Mouse (Mus musculus) stomach, postnatal 0 days (tissue): ENCODE results near the gene Kat5. TPM values are rescaled to one million over a fixed set of nuclear protein-coding genes. Genes with fewer than 3 reads are reported as not detected.
A peak's percentile ranks its signal among the peaks of the same experiment; 100 is the strongest.

Experiments used
- ATAC-seq: fragments of 200-750 bp; cut with Nextera tagmentation; 2 replicates; pipeline ENCODE4 v1.8.0; 2017; ENCODE audit not compliant: low FRiP score, low TSS enrichment
- DNase-seq: peaks from one replicate; pipeline ENCODE4 v3.0.0-alpha.2; 2016; ENCODE audit warnings: low spot score
- H3K27ac ChIP-seq: fragments of 300-500 bp; sonication (generic); replicated peaks from 2 replicates; pipeline ENCODE4 v1.5.1; 2014; ENCODE audit warnings: mild to moderate bottlenecking, control low read depth
- H3K27me3 ChIP-seq: fragments of 300-500 bp; sonication (generic); 2 replicates; pipeline ENCODE4 v1.6.1; 2014; ENCODE audit warnings: low read length; ENCODE audit not compliant: control insufficient read depth, insufficient read depth
- H3K36me3 ChIP-seq: fragments of 300-500 bp; sonication (generic); 2 replicates; pipeline ENCODE4 v1.6.1; 2014; ENCODE audit warnings: low read length, mixed read lengths; ENCODE audit not compliant: control insufficient read depth, insufficient read depth
- H3K4me1 ChIP-seq: fragments of 300-500 bp; sonication (generic); replicated peaks from 2 replicates; pipeline ENCODE4 v1.6.1; 2014; ENCODE audit warnings: antibody characterized with exemption; ENCODE audit not compliant: control insufficient read depth, insufficient read depth
- H3K4me2 ChIP-seq: fragments of 300-500 bp; sonication (generic); replicated peaks from 2 replicates; pipeline ENCODE4 v1.6.1; 2014; ENCODE audit warnings: low read depth, mild to moderate bottlenecking, control low read depth, moderate library complexity
- H3K4me3 ChIP-seq: fragments of 300-500 bp; sonication (generic); 2 replicates; pipeline ENCODE4 v1.5.1; 2014; ENCODE audit warnings: low read depth, low read length, control low read depth
- H3K9ac ChIP-seq: fragments of 300-500 bp; sonication (generic); 2 replicates; pipeline ENCODE4 v1.6.1; 2014; ENCODE audit warnings: mild to moderate bottlenecking, low read length, control low read depth, mixed read lengths
- H3K9me3 ChIP-seq: fragments of 300-500 bp; sonication (generic); 2 replicates; pipeline ENCODE4 v1.6.1; 2016; ENCODE audit warnings: low read length; ENCODE audit not compliant: control insufficient read depth
- CTCF ChIP-seq: IDR thresholded peaks from 2 replicates; pipeline ENCODE4 v1.5.1; 2016; ENCODE audit warnings: antibody characterized with exemption, low read depth, mild to moderate bottlenecking, moderate library complexity
- EP300 ChIP-seq: optimal IDR thresholded peaks from 2 replicates; pipeline ENCODE3; 2016; ENCODE audit warnings: antibody characterized with exemption
- WGBS: fragments of 180-500 bp; shearing (Covaris S2); extraction: QIAGEN DNeasy Blood & Tissue Kit; methylation state at CpG from one replicate; pipeline ENCODE4 v1.1.7; 2014; 5-methylcytosine and 5-hydroxymethylcytosine counted together
- polyA plus RNA-seq: library from polyadenylated mRNA; unstranded; fragments of >200 nt; fragmentation: Nextera tagmentation; extraction: Ambion mirVana; gene quantifications from 2 replicates; pipeline ENCODE4 v1.2.1, GENCODE M21; 2015

Gene Kat5
- polyA plus RNA-seq, 1 experiment from 2014 or later, result 31.8 TPM

GRCm38 (mm10) chr19:5641021-5641420 is 31.0 kb upstream of the Kat5 start:
- no peak for TF ChIP-seq EP300
- no peak for TF ChIP-seq CTCF
- Histone ChIP-seq H3K4me1 (peaks cover 5% of the 10 kb centered on the region), H3K9ac (no peak overlapping the region), H3K4me3 (no peak overlapping the region), H3K27me3 (no peaks in the 10 kb centered on the region), H3K36me3 (peaks cover 45% of the 10 kb centered on the region), H3K27ac (no peak overlapping the region), H3K4me2 (no peak overlapping the region), H3K9me3 (no peaks in the 10 kb centered on the region)
- ATAC-seq (no peak), DNase-seq (no peak)
- 82% methylated on average over 15 of the region's 17 CpGs for WGBS

- Histone ChIP-seq H3K27ac (no peak overlapping the region), H3K4me3 (no peak overlapping the region), H3K9ac (no peak overlapping the region), H3K4me2 (no peak overlapping the region), H3K36me3 (peaks cover 38% of the 10 kb centered on the region), H3K27me3 (no peaks in the 10 kb centered on the region), H3K9me3 (no peaks in the 10 kb centered on the region), H3K4me1 (peaks cover 5% of the 10 kb centered on the region)
- TF ChIP-seq EP300, result no peak
- no peak for TF ChIP-seq CTCF
- DNase-seq (no peak), ATAC-seq (no peak)
- 61% methylated on average over 9 of the region's 9 CpGs for WGBS
Observed at GRCm38 (mm10) chr19:5640339-5640738, 30.3 kb upstream of the Kat5 start.

- no peaks in the 10 kb centered on the region for H3K9me3 ChIP-seq
- H3K9ac ChIP-seq, result peak overlapping the region; percentile 93
- peaks cover 5% of the 10 kb centered on the region for H3K4me1 ChIP-seq
- H3K36me3 ChIP-seq, result peaks cover 35% of the 10 kb centered on the region
- H3K4me2 ChIP-seq, result peak overlapping the region; percentile 94
- DNase-seq (no peak), ATAC-seq (no peak)
- H3K27ac ChIP-seq, result peak overlapping the region; percentile 96; the same call in 1 of the 2 replicates
- no peaks in the 10 kb centered on the region for H3K27me3 ChIP-seq
- TF ChIP-seq EP300 (no peak), CTCF (no peak)
- WGBS, result 85% methylated on average over 18 of the region's 18 CpGs
- peak overlapping the region; percentile 85 for H3K4me3 ChIP-seq
Observed at GRCm38 (mm10) chr19:5638416-5639005, 28.5 kb upstream of the Kat5 start.

GRCm38 (mm10) chr19:5637069-5638047 is 27.3 kb upstream of the Kat5 start, which contains the start of gene Rela:
Gene Rela (plus strand): TSS chr19:5637483.
- under 1% methylated on average over 89 of the region's 109 CpGs for WGBS
- DNase-seq (peak; percentile 93), ATAC-seq (peak; percentile 87)
- Histone ChIP-seq H3K9me3 (no peaks in the 10 kb centered on the region), H3K9ac (peak within 1 kb of the TSS; percentile 93), H3K4me1 (peaks cover 5% of the 10 kb centered on the region), H3K4me2 (peak within 1 kb of the TSS; percentile 94), H3K4me3 (peak within 1 kb of the TSS; percentile 85), H3K27ac (peak within 1 kb of the TSS; percentile 96), H3K36me3 (peaks cover 28% of the 10 kb centered on the region), H3K27me3 (no peaks in the 10 kb centered on the region)
- peak; percentile 9; the same call in 1 of the 2 replicates for TF ChIP-seq CTCF
- TF ChIP-seq EP300, result no peak

- DNase-seq (no peak), ATAC-seq (no peak)
- 30% methylated on average over 12 of the region's 12 CpGs for WGBS
- H3K4me1 ChIP-seq, result peaks cover 5% of the 10 kb centered on the region
- H3K9me3 ChIP-seq, result no peaks in the 10 kb centered on the region
- H3K9ac ChIP-seq, result peak overlapping the region; percentile 93
- peaks cover 21% of the 10 kb centered on the region for H3K36me3 ChIP-seq
- H3K27me3 ChIP-seq, result no peaks in the 10 kb centered on the region
- H3K27ac ChIP-seq, result peak overlapping the region; percentile 96
- TF ChIP-seq CTCF (no peak), EP300 (no peak)
- H3K4me3 ChIP-seq, result peak overlapping the region; percentile 85
- H3K4me2 ChIP-seq, result peak overlapping the region; percentile 94
Observed at GRCm38 (mm10) chr19:5636571-5637041, 26.6 kb upstream of the Kat5 start.
